Mouse (Mus musculus): ENCODE results near the gene 4930430A15Rik. TPM values are rescaled to one million over a fixed set of nuclear protein-coding genes. Genes with fewer than 3 reads are reported as not detected.

The 4930430A15Rik gene
- total RNA-seq (2023), result not detected

GRCm38 (mm10) chr2:111229502-111229901, at the start of gene 4930430A15Rik:
TSS of gene 4930430A15Rik (minus strand) at chr2:111229602.

GRCm38 (mm10) chr2:111274006-111274405, 44.6 kb upstream of the 4930430A15Rik start, which contains the start of gene Olfr1277:
TSS of gene Olfr1277 (minus strand) at chr2:111274106.

GRCm38 (mm10) chr2:111254216-111254615, 24.8 kb upstream of the 4930430A15Rik start, which contains the start of gene Olfr1276:
TSS of gene Olfr1276 (plus strand) at chr2:111254516.

GRCm38 (mm10) chr2:111235186-111235585, 5.8 kb upstream of the 4930430A15Rik start, which contains the start of gene Olfr1275:
TSS of gene Olfr1275 (minus strand) at chr2:111235286.

GRCm38 (mm10) chr2:111152836-111153235, 76.6 kb downstream of the 4930430A15Rik start, which contains the start of gene Gm15130:
TSS of gene Gm15130 (minus strand) at chr2:111152936.

Other genes starting within 250 kb of the 4930430A15Rik start
- gene Gm13941, start 123.6 kb downstream of the 4930430A15Rik start, total RNA-seq (2023), result not detected
- gene Gm15130, start 76.7 kb downstream of the 4930430A15Rik start, total RNA-seq (2023), result not detected
- gene Olfr1275, start 5.7 kb upstream of the 4930430A15Rik start, total RNA-seq (2023), result not detected
- gene Olfr1276, start 24.9 kb upstream of the 4930430A15Rik start, total RNA-seq (2023), result not detected
- gene Olfr1277, start 44.5 kb upstream of the 4930430A15Rik start, total RNA-seq (2023), result not detected
- gene Olfr1278, start 60.5 kb upstream of the 4930430A15Rik start, total RNA-seq (2023), result not detected
- gene Olfr1279, start 71.0 kb upstream of the 4930430A15Rik start, total RNA-seq (2023), result not detected
- gene Olfr1280, start 84.4 kb upstream of the 4930430A15Rik start, total RNA-seq (2023), result not detected
- gene Olfr1281, start 96.9 kb upstream of the 4930430A15Rik start, total RNA-seq (2023), result not detected
- gene Olfr1282, start 106.5 kb upstream of the 4930430A15Rik start, total RNA-seq (2023), result not detected
- not detected for gene Olfr1283, start 137.2 kb upstream of the 4930430A15Rik start, total RNA-seq (2023)
- gene Olfr1284, start 145.9 kb upstream of the 4930430A15Rik start, total RNA-seq (2023), result not detected
- not detected for gene Olfr1286, start 193.5 kb upstream of the 4930430A15Rik start, total RNA-seq (2023)
- not detected for gene Olfr1287, start 219.5 kb upstream of the 4930430A15Rik start, total RNA-seq (2023)
- not detected for gene Olfr1288, start 244.5 kb upstream of the 4930430A15Rik start, total RNA-seq (2023)